Mouse (Mus musculus) lung, postnatal 25 days (tissue): ENCODE measurements around the gene Pank4.

Experiments used
- DNase-seq: peaks from one replicate; pipeline ENCODE4 v3.0.0; 2022; ENCODE audit warnings: low spot score

Gene Pank4

DNA sequence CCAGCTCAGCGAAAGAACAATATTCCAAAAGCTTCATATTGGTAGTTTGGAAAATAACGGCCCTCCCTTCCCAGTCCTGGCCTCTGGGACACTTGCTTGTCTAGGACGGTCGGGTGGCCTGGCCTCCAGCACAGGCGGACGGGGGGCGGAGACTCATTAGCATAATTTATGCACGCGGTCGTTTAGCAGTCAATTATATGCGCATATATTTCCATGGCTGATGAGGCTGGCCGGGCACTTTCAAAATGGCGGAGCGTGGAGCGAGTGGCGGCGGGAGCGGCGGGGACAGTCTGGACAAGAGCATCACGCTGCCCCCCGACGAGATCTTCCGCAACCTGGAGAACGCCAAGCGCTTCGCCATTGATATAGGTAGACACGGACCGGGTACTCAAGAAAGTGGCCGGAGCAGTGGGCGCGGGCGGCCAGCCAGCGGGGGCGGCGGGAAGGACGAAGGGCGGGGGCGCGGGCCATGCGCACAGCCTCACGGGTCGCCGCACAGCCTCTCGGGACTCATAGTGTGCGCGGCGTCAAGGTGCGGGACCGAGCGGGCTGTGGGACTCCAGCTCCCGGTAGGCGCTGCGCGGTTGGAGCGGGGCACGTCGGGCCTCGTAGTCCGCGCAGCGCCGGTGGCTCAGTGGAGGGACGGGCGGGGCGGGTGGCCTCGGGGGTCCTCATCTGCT is at the start of gene Pank4:
Gene Pank4, plus strand, starts transcription at position 223 of the 680 bp plus-strand sequence.
- peak; percentile 93 for DNase-seq

- DNase-seq: no peak
Observed at GRCm38 (mm10) chr4:154914252-154914651, 49.7 kb upstream of the Pank4 start.

- no peak for DNase-seq
Observed at GRCm38 (mm10) chr4:154914707-154915106, 49.2 kb upstream of the Pank4 start.

- no peak for DNase-seq
Observed at GRCm38 (mm10) chr4:154915286-154915685, 48.6 kb upstream of the Pank4 start.

- DNase-seq: no peak
Observed at GRCm38 (mm10) chr4:154916662-154917061, 47.3 kb upstream of the Pank4 start.

DNA sequence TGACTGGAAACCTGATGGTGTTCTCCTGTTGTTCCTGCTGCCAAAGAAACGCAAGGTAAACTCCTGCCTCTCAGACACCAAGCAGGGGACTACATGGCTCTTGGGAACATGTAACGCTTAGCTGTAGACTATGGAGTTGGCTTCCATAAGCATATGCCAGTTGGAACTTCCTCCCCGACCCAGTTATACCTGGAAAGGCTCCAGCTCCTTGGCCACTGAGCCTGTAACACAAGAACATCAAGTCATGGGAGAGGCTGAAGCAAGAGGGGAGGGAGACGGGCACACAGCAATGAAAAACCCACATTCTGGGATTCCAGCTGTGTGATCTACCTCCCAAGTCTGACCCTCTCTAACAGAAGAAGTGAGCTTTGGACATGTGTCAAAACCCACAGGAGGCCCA is 41.6 kb upstream of the Pank4 start:
- no peak for DNase-seq

DNA sequence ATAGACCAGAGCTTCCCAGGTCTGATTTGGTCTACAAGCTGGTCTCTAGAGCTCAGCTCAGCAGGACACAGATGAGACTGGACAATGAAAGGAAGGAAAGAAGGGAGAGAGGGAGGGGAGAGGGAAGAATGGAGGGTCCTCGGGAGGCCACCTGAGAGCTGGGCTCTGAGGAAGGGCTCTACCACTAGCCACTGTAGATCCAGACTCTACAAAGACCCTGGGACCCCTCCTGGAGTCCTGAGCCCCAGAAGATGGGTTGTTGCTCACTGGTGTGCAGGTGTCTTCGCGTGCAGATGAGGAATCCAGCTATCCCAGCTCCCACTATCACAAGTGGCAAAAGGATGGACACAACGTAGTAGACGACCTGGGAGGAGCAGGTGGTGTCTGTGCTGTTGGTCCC is 41.0 kb upstream of the Pank4 start:
- no peak for DNase-seq

DNA sequence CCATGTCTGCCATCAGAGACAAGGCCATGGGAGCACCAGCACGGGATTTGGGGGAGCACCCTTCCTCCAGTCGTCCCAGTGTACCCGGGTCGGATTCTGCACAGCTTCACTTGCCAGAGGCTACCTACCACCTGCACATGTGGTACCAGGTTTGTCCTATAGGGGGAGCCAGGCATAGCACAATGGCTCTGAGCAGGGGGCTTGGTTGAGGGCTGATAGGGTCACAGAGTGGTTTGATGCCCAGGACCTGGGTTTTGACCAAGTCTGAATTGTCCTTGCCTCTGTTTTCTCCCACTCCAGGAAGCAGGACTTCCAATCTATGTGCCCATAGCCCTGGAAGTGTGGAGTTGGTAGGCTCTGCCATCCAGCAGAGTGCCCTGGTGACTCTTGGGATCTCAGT is 38.5 kb upstream of the Pank4 start:
- no peak for DNase-seq

- no peak for DNase-seq
Observed at GRCm38 (mm10) chr4:154926969-154927898, 36.7 kb upstream of the Pank4 start.

DNA sequence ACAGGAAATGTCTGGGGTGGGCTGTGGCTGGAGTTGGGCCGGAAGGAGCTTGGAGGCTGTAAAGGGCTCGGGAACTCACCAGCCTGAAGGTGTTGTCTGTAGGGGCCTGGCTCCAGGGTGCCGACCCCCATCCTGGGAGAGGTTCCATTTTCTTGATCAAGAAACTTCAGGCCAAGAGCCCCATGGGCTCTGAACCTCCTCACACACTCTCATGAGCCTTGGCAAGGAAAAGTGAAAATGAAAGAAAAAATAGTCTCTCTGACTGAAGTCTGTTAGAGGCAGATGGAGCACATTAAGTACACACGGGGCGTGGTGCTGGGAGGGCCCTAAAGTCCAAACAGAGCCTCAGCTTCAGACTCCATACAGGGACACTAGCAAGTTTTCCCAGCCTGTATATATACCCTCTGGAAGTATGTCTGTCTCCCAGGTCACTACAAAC is 36.0 kb upstream of the Pank4 start:
- peak; percentile 71 for DNase-seq

GRCm38 (mm10) chr4:154928395-154929087 is 35.4 kb upstream of the Pank4 start, which contains the start of gene Tnfrsf14:
Gene Tnfrsf14, minus strand, starts transcription at chr4:154928563.
- DNase-seq: no peak

DNA sequence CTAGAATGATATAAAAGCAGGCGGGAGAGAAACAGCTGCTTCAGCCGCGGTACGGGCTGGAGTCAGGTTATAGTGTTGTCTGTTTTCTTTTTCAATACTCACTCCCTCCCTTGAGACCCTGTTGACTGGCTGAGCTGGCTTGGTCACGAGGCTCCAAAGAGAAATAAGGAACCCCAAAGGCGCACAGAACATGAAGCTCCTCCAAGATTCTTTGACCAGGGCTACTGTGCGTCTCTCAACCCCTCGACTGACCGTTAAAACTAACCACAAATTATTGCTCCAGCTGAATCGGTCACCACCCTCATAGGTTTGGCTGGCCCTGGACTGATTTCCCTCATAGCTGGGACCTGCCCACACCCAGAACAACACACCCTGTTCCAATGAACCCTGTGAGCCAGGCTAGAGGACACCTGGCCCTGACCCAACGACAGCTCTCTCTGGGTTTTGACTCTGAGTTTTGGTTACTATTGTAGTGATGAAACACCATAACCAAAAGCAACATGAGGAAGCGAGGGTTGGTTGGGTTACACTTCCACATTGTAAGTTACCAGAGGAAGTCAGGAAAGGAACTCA is 34.7 kb upstream of the Pank4 start:
- DNase-seq: peak; percentile 58

DNA sequence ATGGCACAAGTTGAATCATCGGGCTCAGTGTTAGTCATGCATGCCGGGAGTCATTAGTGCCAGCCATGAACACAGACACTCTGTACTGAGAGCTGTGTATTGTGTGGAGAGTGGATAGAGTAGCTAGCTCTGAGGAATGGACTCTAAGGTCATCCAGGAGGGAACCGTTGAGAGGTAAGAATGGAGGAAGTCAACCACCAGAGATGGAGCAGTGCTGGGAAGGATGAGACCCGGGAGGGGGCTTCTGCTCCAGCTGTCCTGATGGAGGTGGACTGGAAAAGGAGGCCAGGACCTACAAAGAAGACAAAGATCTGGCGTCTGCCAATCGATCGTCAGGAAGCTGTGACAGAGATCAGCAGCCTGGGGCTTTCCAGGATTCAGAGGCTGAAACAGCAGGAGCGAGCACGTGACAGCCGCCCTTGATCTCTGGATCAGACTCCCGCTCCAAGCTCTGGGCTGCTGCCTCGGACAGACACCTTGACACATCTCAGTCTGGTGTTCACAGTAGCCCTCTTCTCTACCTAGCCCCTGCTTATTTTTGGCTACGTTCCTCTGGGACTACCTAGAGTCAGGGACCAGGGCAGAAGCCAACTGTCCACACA is 30.5 kb upstream of the Pank4 start:
- DNase-seq: no peak

DNA sequence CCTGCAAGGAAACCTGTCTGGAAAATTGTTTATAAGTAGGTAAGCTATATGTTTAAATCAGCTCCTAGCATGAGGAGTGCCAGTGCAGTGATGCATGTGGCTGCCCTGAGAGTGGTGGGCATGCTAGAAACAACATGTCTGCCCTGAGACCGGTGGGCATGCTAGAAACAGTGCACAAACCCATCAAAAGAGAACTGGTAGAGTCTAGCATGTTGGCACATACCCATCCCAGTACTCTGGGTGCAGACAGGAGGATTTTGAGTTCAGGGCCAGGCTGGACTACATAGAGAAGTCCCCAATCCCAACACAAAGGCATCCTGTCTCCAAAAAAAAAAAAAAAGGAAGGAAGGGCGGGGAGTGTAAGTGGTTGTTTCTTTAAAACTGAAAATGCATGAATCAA is 29.1 kb upstream of the Pank4 start:
- no peak for DNase-seq

DNA sequence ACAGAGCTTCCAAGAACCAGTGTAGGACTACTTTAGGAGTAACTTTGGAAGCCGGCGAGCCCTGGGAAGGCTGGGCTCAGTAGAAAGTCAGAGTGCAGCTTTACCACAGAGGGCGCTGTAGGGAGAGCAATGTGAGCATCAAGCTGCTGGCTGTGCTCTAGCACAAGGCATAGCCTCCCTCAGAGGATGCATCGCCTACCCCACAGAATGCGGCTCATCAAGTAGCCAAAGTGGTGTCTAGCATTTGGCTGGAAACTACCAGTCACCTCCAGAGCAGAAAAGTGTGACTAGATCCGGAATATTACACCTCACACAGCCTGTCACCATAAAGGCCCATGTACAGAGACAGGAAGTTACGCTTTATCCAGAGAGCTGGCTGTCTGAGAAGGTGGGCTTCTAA is 28.1 kb upstream of the Pank4 start:
- no peak for DNase-seq

DNA sequence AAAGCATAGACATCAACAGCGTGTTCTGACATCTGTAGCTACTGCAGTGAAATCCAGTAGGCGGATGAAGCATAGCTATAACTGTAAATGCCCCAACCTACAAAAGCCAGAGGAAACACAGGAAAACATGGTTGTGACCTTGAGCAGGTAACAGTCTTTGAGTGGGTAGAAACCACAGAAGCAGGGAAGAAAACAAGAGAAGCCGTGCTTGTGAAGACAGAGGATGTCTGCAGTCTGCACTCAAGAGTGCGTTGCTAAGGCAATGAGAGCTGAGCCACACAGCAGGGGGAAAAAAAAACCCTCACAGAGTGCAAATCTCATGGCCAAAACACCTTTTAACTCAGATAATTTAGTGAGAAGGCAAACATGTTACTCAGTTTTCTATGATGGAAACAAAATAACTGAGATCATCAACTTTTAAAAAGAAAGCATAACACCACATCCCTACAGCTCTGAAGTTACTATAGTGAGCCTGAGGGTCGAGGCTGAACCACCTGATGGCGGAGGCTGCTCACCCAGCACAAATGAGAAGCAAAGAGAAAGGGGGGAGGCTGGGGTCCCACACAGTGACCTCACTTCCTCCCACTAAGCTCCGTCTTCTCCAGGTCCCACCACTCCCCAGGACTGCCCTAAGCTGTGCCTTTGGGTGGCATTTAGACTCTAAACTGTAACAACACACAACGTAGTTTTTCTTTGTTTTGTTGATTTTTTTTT is 27.2 kb upstream of the Pank4 start:
- DNase-seq: peak; percentile 38

DNA sequence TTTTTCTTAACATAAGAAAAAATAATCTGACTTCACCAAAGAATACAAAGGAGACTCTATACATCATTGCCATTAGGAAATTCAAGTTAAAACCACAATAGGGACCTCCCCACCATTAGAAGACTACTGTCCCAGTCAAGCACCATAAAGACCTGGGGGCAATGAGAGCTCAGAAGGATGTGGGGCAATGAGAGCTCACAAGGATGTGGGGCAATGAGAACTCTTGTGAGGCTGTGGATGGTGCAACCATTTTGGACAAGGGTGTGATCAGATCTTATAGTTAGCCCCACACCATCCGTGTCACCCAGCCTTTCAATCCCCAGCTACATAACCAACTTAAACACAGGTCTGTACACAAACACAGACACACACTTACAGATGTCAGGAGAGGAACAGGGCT is 26.2 kb upstream of the Pank4 start:
- DNase-seq: no peak

- DNase-seq: no peak
Observed at GRCm38 (mm10) chr4:154940156-154940555, 23.8 kb upstream of the Pank4 start.

DNA sequence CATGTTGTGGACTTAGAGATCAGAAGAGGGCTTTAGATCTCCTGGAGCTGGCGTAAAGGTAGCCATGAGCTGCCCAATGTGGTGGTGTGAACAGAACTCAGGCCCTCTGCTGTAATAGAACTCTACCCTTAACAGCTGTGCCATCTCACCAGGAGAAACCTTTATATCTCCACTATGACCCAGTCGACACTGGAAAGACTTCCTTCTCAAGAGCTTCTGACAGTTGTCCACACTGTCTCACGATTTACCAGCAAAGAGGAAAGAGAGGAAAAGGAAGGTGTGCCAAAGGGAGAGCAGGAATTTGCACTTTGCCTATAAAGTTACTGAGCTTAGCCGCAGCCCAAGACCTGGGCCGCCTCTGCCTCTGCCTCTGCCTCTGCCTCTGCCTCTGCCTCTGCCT is 22.1 kb upstream of the Pank4 start:
- DNase-seq: no peak

- DNase-seq: no peak
Observed at GRCm38 (mm10) chr4:154942632-154943322, 21.1 kb upstream of the Pank4 start.
